Mouse (Mus musculus) MEL-GATA-1-ER (cell line): ENCODE results near the gene Spp2.
"Not testable (repeated sequence)": the region's sequence is repeated elsewhere in the genome, so short reads cannot be mapped to it uniquely, and the experiment has no call there.

Experiments used
- DNase-seq: peaks from one replicate; pipeline ENCODE4 v3.0.0-alpha.2; 2012; ENCODE audit warnings: low read depth; ENCODE audit errors: extremely low read depth

The Spp2 gene

GRCm38 (mm10) chr1:88433096-88433883 lies 26.5 kb downstream of the Spp2 start:
- peak; percentile 12 for DNase-seq

GRCm38 (mm10) chr1:88434057-88434456 lies 27.3 kb downstream of the Spp2 start:
- DNase-seq, result no peak

GRCm38 (mm10) chr1:88437206-88438126 lies 30.7 kb downstream of the Spp2 start:
- no peak for DNase-seq

- no peak for DNase-seq
Measured at GRCm38 (mm10) chr1:88443383-88443782, 36.6 kb downstream of the Spp2 start.

- DNase-seq, result no peak
Measured at GRCm38 (mm10) chr1:88445400-88445799, 38.6 kb downstream of the Spp2 start.

- DNase-seq, result no peak
Measured at GRCm38 (mm10) chr1:88446270-88447030, 39.7 kb downstream of the Spp2 start.

GRCm38 (mm10) chr1:88447483-88447882 lies 40.7 kb downstream of the Spp2 start:
- no peak for DNase-seq

GRCm38 (mm10) chr1:88448094-88448493 lies 41.3 kb downstream of the Spp2 start:
- DNase-seq, result not testable (repeated sequence)

- DNase-seq, result no peak
Measured at GRCm38 (mm10) chr1:88449741-88450140, 43.0 kb downstream of the Spp2 start.

GRCm38 (mm10) chr1:88450668-88451067 lies 43.9 kb downstream of the Spp2 start:
- DNase-seq, result no peak

GRCm38 (mm10) chr1:88452198-88452597 lies 45.4 kb downstream of the Spp2 start:
- no peak for DNase-seq

GRCm38 (mm10) chr1:88454703-88455102 lies 47.9 kb downstream of the Spp2 start:
- no peak for DNase-seq

GRCm38 (mm10) chr1:88455761-88456160 lies 49.0 kb downstream of the Spp2 start:
- no peak for DNase-seq

GRCm38 (mm10) chr1:88456451-88457072 lies 49.8 kb downstream of the Spp2 start:
- DNase-seq, result no peak

GRCm38 (mm10) chr1:88459196-88459595 lies 52.4 kb downstream of the Spp2 start:
- no peak for DNase-seq

GRCm38 (mm10) chr1:88459655-88460054 lies 52.9 kb downstream of the Spp2 start:
- DNase-seq, result no peak

GRCm38 (mm10) chr1:88461096-88461495 lies 54.3 kb downstream of the Spp2 start:
- no peak for DNase-seq

- DNase-seq, result no peak
Measured at GRCm38 (mm10) chr1:88462484-88462883, 55.7 kb downstream of the Spp2 start.

GRCm38 (mm10) chr1:88463241-88463640 lies 56.5 kb downstream of the Spp2 start:
- DNase-seq, result no peak

- no peak for DNase-seq
Measured at GRCm38 (mm10) chr1:88464109-88464905, 57.5 kb downstream of the Spp2 start.
